Comparison of ENCODE assay signal across 13 mouse cellular contexts in the genomic region with DNA sequence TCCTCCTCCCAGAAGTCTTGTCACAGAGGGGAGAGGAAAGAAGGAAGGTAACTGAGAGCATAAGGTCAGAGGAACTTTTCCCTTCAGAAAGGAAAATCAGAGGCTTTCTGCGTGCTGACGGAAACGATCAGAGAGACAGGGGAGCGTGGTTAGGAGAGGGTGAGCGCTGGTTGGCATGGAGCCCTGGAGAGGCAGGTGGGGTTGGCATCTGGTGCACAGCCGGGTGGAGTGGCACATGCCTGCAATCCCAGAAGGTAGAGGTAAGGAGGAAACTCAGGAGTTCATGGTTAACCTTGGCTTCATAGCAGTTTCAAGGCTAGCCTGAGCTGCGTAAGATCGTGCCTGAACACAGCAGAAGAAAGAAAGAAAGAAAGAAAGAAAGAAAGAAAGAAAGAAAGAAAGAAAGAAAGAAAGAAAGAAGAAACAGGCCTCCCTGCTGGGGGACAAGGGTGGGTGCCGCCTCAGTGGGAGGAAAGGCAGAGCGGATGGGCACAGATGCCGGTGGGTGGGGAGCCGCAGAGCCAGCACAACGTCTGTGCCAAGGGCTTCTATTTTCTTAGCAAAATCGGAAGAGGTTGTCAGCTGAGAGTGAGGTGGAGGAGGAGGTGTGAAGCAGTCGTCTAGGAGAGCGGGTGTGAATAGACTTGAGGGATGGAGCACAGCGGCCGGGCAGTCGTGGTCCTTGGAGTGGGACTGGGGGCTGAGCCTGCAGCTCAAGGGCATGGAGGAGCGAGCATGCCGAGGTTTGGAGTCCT. TPM values are rescaled to one million over a fixed set of nuclear protein-coding genes. Genes with fewer than 3 reads are reported as not detected.
DNase-seq lines count a peak whose midpoint lies in the region; ATAC-seq and TF ChIP-seq lines count a peak whose summit lies in the region.
"Had no signal": no experiment of that assay in that cellular context is flagged by ENCODE, and none has a peak within 500 bp of the region (broad histone marks: within the 10 kb centered on the region; RNA-seq: fewer than 3 reads in every experiment).

No protein-coding gene starts in this region.

- H3K4me2 ChIP-seq in lung, postnatal 0 days (replicated peaks; ENCODE audit: low read depth, low read length): no peak overlapping the region; the same call in 1 of the 2 replicates
- H3K4me2 ChIP-seq: embryonic facial prominence, embryonic 15.5 days; hindbrain, embryonic 12.5 days; limb, embryonic 13.5 days; midbrain, embryonic 13.5 days had no signal

- TF ChIP-seq EP300 in lung, postnatal 0 days (IDR thresholded peaks at IDR 0.05): no peak

- no peaks in the 10 kb centered on the region for H3K36me3 ChIP-seq in lung, postnatal 0 days (ENCODE audit: insufficient read depth, low read length)
- no peaks in the 10 kb centered on the region for H3K36me3 ChIP-seq in limb, embryonic 10.5 days
- H3K36me3 ChIP-seq: embryonic facial prominence, embryonic 15.5 days; G1E; hindbrain, embryonic 12.5 days; limb, embryonic 13.5 days; midbrain, embryonic 13.5 days had no signal

- TF ChIP-seq CTCF in lung, postnatal 0 days (IDR thresholded peaks at IDR 0.05): no peak

- H3K9me3 ChIP-seq in lung, postnatal 0 days (ENCODE audit: low read length): no peaks in the 10 kb centered on the region
- no peaks in the 10 kb centered on the region for H3K9me3 ChIP-seq in limb, embryonic 10.5 days (replicated peaks)
- H3K9me3 ChIP-seq: embryonic facial prominence, embryonic 15.5 days; G1E; hindbrain, embryonic 12.5 days; limb, embryonic 13.5 days; midbrain, embryonic 13.5 days had no signal

- DNase-seq in layer of hippocampus, adult 11-12 months (ENCODE audit: low spot score): peak; percentile 68
- no peak for DNase-seq in layer of hippocampus, adult 9-10 months (ENCODE audit: low spot score)
- peak; percentile 74 to 83 for DNase-seq in layer of hippocampus, adult 18-20 months (ENCODE audit: low spot score in 2 of 2)
- DNase-seq in lung, postnatal 0 days (ENCODE audit: low spot score): peak; percentile 42
- DNase-seq in thymus, postnatal 14 days: peak; percentile 74
- DNase-seq in spleen, postnatal 14 days (ENCODE audit: low spot score in 2 of 2): no peak
- no peak for DNase-seq in c-Kit-positive CD71-positive TER-119-positive erythroid progenitor cells, embryonic 14.5 days (ENCODE audit: low spot score)
- no peak for DNase-seq in limb, embryonic 10.5 days (ENCODE audit: low spot score)

- H3K9ac ChIP-seq in lung, postnatal 0 days (replicated peaks; ENCODE audit: low read depth): no peak overlapping the region
- H3K9ac ChIP-seq: embryonic facial prominence, embryonic 15.5 days; hindbrain, embryonic 12.5 days; limb, embryonic 13.5 days; midbrain, embryonic 13.5 days had no signal

- no peaks in the 10 kb centered on the region for H3K4me1 ChIP-seq in lung, postnatal 0 days (ENCODE audit: insufficient read depth, low read depth, low read length)
- H3K4me1 ChIP-seq in limb, embryonic 10.5 days: peaks cover 6% of the 10 kb centered on the region; the same call in 1 of the 2 replicates
- H3K4me1 ChIP-seq: embryonic facial prominence, embryonic 15.5 days had no signal

- peak; percentile 61 for ATAC-seq in lung, postnatal 0 days
- ATAC-seq: midbrain, embryonic 13.5 days had no signal

- no peaks in the 10 kb centered on the region for H3K27me3 ChIP-seq in lung, postnatal 0 days (replicated peaks; ENCODE audit: insufficient read depth, low read length)
- H3K27me3 ChIP-seq in limb, embryonic 10.5 days (ENCODE audit: low read depth, poor library complexity, severe bottlenecking): peaks cover 24% of the 10 kb centered on the region
- H3K27me3 ChIP-seq: hindbrain, embryonic 12.5 days; midbrain, embryonic 13.5 days had no signal

- peak overlapping the region; percentile 34; the same call in 1 of the 2 replicates for H3K27ac ChIP-seq in lung, postnatal 0 days (ENCODE audit: low read length)
- H3K27ac ChIP-seq in limb, embryonic 10.5 days: no peak overlapping the region
- H3K27ac ChIP-seq: embryonic facial prominence, embryonic 15.5 days; hindbrain, embryonic 12.5 days; limb, embryonic 13.5 days; midbrain, embryonic 13.5 days had no signal

- WGBS in lung, postnatal 0 days: 38% methylated on average over 21 of the region's 21 CpGs
- WGBS in limb, embryonic 10.5 days: 52% methylated on average over 21 of the region's 21 CpGs

- no peak overlapping the region for H3K4me3 ChIP-seq in lung, postnatal 0 days (ENCODE audit: low read depth, low read length)
- H3K4me3 ChIP-seq in limb, embryonic 10.5 days: no peak overlapping the region
- H3K4me3 ChIP-seq: embryonic facial prominence, embryonic 15.5 days; hindbrain, embryonic 12.5 days; limb, embryonic 13.5 days; midbrain, embryonic 13.5 days had no signal

RNA-seq across cellular contexts. Expression of a gene that starts 41.0 kb away (rescaled TPM):
- 10 to 100 TPM; 54.5 to 60.0 TPM for total RNA-seq in layer of hippocampus, adult 18-20 months (2021)
- 3.1 and 3.9 TPM in 2 replicates for polyA plus RNA-seq in lung, postnatal 0 days (2015; fragmentation: Nextera tagmentation; extraction: Ambion mirVana)
- 0.69 and 0.78 TPM in 2 replicates for polyA plus RNA-seq in limb, embryonic 10.5 days (2016; fragmentation: Nextera tagmentation; extraction: Ambion mirVana)

Comparison
In these comparisons a context has a peak if more than half of its experiments do, and no peak if none do; other contexts are left out.
1. DNase-seq: peak in layer of hippocampus, adult 11-12 months (single experiment), layer of hippocampus, adult 18-20 months (2 of 2), lung, postnatal 0 days (single experiment) and thymus, postnatal 14 days (single experiment); none in layer of hippocampus, adult 9-10 months (single experiment), spleen, postnatal 14 days (0 of 2), c-Kit-positive CD71-positive TER-119-positive erythroid progenitor cells, embryonic 14.5 days (single experiment) and limb, embryonic 10.5 days (single experiment).